Mouse (Mus musculus): ENCODE results near the gene Akr1a1. TPM values are rescaled to one million over a fixed set of nuclear protein-coding genes. Genes with fewer than 3 reads are reported as not detected.
"Not testable (repeated sequence)": the region's sequence is repeated elsewhere in the genome, so short reads cannot be mapped to it uniquely, and the experiment has no call there.

Gene Akr1a1
- total RNA-seq (2021) = 817 and 927 TPM in 2 replicates
- long read RNA-seq, transcript Akr1a1-201 (9 exons, 1,420 nt) = major isoform, 603 of 635 reads
- long read RNA-seq, partial matches to known transcripts = 19 of 635 reads
- long read RNA-seq, other reads (novel, unspliced or antisense) = 11 of 635 reads

- DNase-seq = peak; percentile 90
Observed at GRCm38 (mm10) chr4:116650924-116651796, at the start of gene Akr1a1. Gene Akr1a1 (minus strand): TSS chr4:116651680.

DNA sequence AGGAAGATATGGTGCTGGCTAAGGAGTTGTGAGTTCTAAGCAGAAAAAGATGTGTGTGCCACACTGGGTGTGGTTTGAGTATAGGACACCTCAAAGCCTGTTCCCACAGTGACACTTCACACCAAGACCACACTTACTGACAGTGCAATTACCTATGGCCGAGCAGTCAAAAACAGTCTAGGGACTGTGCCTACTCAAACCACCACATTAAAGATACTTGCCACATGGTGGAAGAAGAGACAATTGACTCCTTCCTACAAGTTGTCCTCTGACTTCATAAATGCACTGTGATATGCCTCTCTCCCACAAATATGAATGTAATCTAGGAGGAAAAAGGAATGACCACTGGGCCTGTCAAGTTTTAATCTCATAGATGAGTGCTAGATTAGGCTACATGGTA is 49.5 kb upstream of the Akr1a1 start:
- DNase-seq = no peak

GRCm38 (mm10) chr4:116698693-116699342 is 47.3 kb upstream of the Akr1a1 start:
- peak; percentile 37 for DNase-seq

GRCm38 (mm10) chr4:116693785-116694184 is 42.3 kb upstream of the Akr1a1 start:
- DNase-seq = no peak

GRCm38 (mm10) chr4:116692146-116692545 is 40.7 kb upstream of the Akr1a1 start:
- no peak for DNase-seq

DNA sequence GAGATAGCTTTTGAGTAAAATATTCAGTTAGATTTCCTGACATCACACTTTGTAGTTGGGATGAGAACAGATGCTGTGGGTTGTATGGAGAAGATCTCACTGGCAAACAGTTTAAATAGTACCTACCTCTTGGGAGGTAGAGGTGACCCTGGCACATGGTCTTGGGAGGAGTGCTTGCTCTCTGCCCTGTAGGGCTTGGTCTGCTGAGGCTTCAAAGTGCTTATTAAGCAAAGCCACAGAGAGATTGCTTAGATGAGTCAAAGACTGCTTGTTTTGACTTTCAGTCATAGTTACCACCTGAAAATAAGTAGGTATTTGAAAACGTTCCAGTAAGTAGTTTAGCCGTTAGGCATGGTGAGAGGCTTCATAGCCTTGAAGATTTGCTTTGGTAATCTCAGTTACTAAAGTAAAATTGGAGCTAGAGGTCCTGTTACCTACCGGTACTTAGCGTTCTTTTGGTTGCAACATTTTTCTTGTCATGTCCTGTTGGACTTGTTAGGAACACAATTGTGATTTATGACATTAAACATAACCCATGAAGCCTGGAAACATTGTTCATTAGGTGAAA is 37.9 kb upstream of the Akr1a1 start:
- DNase-seq = no peak

DNA sequence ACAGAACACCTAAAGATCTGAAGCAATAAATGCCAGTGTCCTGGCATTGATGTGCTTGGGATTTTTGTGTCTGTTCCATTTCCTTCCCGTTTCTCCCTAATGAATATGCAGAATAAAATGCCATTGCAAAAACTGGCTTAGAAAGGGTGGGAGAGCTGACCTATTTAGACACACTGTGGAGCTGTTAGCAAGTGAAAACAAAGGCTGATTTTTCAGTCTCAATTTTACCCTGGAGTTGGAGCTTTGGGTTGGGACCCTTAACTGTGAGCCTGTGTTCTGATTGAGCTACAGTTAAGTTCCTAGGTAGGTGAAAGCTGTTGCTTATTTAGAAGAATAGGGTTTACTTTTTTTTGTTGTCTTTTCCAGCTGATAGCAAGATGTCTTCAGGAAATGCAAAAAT is 35.6 kb upstream of the Akr1a1 start:
- DNase-seq = no peak

DNA sequence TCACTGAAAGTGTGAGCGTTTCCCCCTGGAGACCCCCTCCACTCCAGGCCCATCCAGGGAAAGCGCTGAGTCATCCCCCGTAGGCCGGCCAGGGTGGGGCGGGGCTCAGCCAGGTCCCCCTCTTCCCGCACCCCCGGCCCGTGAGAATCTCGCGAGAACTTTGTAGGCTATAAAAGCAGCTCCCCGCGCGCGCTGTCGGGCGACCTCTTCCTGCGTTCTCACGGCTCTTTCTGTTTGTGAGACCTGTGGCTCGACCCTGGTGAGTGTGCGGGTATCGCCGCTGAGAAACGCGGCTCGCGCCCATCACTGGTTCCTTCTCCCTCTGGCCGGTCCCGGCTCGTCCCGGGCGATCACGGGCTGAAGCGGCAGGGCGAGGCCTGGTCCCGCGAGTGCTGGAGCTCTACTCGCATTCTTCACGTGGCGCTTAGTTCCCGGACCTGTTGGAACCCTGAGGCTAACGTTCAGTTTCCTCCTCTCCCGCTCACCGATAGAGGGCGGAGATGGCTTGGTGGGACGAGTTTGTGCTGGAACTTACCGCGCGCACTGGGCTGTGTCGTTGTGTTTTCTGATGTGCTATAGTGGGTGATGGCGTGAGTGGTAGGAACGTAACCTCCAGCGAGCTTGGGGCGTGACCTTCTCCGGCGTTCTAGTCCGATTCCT is 34.1 kb upstream of the Akr1a1 start, which contains the start of gene Prdx1:
Gene Prdx1 (plus strand): TSS at position 143 of the 660 bp plus-strand sequence.
- peak; percentile 96 for DNase-seq

DNA sequence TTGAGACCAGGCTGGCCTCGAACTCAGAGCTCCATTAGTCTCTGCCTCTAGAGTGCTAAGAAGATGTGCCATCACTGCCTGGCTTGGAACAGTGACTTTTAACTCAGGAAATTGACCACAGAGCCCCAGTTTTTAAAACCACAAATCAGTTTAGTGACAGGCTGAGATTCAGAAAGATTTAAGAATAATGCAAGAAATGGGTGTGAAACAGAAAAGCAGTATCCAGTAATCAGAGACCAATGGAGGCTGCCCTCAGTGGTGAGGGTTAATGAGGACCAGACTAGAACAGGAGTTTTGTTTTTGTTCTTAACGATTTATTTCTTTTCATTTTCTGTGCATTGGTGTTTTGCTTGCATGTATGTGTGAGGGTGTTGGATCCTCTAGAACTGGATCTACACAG is 33.2 kb upstream of the Akr1a1 start:
- no peak for DNase-seq

DNA sequence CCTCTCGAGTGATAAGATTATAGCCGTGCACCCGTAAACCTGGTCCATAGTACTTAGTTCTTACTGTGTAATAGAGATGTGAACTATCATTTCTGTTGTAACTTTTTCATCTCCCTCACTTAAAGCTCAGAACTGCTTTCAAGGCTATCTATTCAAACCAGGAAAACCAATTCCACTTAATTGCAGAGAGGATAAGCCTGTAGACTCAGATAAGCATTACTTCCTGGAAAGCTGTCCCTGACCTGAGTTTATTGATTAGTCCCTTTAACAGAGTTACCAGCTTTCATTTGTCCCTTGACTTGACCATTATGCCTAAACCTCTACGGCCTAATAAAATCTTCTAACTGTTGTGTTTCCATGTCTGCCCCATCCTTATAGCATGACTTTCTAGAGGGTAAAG is 32.5 kb upstream of the Akr1a1 start:
- DNase-seq = no peak

DNA sequence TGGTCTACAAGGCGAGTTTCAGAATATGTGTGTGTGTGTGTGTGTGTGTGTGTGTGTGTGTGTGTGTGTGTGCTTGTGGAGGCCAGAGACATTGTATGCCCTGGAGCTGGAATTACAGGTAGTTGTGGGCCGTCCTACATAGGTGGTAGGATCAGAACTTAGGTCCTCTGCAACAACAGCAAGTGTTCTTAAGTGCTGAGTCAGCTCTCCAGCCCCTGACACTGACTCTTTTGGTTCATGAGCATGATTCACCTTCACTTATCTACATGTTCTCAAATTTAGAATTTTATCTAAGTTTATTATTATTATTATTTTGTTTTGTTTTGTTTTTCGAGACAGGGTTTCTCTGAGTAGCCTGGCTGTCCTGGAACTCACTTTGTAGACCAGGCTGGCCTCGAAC is 29.0 kb upstream of the Akr1a1 start:
- not testable (repeated sequence) for DNase-seq

DNA sequence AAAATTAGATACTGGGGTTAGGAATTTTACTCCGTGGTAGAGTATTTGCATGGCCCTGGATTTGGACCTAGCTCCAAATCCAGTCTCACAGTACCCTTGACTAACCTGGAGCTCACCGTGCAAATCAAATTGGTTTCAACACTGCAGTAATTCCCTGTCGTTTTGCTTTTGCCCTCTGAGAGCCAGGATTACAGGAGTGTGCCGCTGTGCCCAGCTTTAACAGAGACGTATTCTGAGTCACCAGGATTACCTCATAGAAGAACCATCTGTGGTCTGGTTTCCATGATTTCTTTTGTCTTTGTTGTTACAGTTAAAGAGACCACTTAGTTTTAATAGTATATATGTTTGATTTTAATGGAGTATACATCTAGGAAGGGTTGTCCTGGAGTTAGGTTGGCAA is 27.7 kb upstream of the Akr1a1 start:
- peak; percentile 11 for DNase-seq

DNA sequence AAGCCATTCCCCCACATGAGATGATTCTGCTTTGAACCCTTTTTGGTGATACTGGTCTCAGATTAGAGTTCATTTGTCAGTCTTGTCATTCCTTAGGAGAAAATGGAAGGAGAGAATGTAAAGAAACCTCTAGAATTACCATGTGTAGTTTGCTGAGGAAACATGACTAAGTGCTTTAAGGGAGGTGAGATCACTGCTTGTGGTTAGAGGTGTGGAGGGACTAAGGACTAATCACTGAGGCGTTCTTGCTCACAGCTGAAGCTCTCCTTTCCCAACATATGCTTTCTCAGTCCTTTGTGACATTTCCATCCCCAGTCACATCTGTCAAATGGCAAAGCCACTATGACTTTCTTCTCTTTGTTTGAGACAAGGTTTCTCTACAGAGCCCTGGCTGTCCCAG is 26.3 kb upstream of the Akr1a1 start:
- DNase-seq = no peak

GRCm38 (mm10) chr4:116676027-116676426 is 24.5 kb upstream of the Akr1a1 start:
- DNase-seq = no peak

GRCm38 (mm10) chr4:116674761-116675160 is 23.3 kb upstream of the Akr1a1 start:
- DNase-seq = not testable (repeated sequence)

GRCm38 (mm10) chr4:116672785-116673184 is 21.3 kb upstream of the Akr1a1 start:
- DNase-seq = peak; percentile 72

- no peak for DNase-seq
Observed at GRCm38 (mm10) chr4:116669291-116669690, 17.8 kb upstream of the Akr1a1 start.

- no peak for DNase-seq
Observed at GRCm38 (mm10) chr4:116668145-116668544, 16.7 kb upstream of the Akr1a1 start.

DNA sequence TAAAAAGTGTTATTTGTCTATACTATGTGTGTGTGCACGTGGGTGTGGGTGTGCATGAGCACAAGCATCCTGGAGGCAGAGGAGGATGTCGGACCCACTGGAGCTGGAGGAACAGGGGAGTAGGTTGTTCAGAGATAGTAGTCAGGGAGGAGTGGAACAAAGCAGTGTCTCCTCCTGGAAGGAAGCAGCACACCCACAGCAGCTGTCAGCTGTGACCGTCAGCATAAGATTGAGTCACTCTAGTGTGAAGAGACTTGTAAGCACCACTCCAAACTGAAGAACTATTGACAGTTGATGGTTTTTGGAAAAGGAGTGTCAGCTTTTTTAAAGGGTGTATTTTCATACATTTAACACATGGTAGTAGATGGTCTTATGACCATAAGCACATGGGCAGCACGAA is 15.1 kb upstream of the Akr1a1 start:
- DNase-seq = no peak

DNA sequence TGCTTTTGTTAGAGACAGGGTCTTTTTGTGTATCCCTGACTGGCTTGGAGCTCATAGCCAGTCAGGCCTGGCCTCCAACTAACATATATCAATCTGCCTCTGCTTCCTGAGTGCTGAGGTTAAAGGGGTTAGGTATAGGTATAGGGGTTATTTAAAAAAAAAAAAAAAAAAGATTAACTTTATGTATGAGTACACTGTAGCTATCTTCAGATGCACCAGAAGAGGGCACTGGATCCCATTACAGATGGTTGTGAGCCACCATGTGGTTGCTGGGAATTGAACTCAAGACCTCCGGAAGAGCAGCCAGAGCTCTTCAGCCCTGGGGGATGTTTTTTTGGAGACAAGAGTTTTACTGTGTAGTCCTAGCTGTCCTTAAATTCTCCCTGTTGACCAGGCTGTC is 10.5 kb upstream of the Akr1a1 start:
- DNase-seq = no peak

DNA sequence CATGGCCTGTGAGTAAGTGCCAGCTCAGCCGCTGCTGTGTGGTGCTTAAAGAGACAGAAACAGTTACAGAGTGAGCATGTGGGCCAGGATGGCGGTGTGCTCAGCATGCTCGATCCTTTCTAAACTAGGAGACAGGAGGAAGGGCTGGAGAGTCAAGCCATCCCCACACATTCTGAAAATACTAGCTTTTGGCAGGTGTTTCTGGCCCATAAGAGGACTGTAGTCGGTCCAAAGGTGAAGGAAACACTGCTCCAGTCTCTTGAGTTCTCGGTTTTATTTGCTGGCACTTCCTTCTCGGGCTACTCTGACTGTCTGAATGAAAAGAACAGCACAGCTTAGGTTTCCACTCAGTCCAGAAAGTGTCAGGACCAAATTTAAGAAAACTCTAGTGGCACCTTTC is 9.3 kb upstream of the Akr1a1 start:
- no peak for DNase-seq

DNA sequence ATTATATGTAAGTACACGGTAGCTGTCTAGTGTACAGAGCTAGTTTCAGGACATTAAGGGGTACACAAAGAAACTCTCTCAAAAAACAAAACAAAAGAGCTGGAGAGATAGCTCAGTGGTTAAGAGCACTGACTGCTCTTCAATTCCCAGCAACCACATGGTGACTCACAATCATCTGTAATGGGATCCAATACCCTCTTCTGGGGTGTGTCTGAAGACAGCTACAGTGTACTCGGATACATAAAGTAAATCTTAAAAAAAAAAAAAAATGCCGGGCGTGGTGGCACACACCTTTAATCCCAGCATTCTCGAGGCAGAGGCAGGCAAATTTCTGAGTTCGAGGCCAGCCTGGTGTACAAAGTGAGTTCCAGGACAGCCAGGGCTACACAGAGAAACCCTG is 8.4 kb upstream of the Akr1a1 start:
- not testable (repeated sequence) for DNase-seq

Data from adrenal gland, postnatal 25 days (tissue).